Mouse (Mus musculus): Measurements from ENCODE around the gene Rcc2. TPM values are rescaled to one million over a fixed set of nuclear protein-coding genes. Genes with fewer than 3 reads are reported as not detected.

Gene Rcc2
- total RNA-seq, 2 experiments from 2014 or later: 30.3 to 50.8 TPM

DNA sequence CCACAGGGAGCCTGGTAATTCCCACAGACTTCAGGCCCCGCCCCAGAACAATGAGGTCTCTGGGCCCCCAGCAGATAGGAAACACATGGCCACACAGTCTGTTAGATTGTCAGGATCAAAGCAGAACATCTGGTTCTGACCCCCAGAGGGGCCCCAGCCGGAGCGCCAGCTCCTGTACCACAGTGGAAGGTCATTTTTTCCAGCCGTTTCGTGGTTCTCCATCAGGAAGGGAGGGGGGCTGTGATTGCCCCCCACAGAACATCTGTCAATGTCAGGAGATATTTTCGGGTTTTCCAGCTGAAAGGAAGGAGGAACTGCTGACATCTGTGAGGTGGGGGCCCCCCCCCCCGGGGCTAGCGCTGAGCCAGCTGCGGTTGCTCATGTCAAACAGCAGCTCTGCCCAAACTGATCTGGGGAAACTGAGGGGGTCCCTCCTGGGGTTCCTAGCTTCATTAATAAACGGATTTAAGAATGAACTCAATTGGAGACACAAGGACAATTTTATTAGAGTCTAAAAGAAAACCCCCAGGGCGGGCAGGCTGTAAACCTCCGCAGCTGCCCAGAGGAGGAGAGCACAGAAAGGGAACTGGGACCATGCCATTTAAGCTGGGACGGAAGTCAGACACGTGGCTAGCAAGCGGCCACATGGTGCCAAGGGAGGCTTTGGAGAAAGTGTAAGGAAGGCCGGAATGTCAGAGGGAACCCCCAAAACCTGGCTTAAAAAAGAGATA lies 16.0 kb upstream of the Rcc2 start:
- ATAC-seq (ENCODE audit: poor library complexity, severe bottlenecking): peak; percentile 77

DNA sequence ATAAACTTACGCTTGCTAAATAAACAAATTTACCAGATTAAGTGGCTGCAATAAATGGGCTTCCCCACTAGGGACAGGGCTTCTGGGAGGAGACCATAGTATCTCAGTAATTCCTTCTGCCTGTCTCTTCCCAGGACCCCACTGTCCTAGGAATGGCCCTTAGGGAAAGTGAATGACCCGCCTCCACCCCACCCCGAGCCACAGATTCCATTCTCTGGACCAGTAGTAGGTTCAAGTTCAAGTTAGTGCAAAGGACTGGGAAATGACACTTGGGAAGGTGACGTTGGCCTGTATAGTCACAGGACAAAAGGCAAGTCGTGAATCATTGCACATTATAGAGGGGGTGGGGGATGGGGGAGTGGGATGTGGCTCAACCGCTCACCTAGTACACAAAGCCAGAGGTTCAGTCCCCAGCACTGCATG lies 15.4 kb upstream of the Rcc2 start:
- ATAC-seq (ENCODE audit: poor library complexity, severe bottlenecking): peak; percentile 19; the same call in 1 of the 2 replicates

DNA sequence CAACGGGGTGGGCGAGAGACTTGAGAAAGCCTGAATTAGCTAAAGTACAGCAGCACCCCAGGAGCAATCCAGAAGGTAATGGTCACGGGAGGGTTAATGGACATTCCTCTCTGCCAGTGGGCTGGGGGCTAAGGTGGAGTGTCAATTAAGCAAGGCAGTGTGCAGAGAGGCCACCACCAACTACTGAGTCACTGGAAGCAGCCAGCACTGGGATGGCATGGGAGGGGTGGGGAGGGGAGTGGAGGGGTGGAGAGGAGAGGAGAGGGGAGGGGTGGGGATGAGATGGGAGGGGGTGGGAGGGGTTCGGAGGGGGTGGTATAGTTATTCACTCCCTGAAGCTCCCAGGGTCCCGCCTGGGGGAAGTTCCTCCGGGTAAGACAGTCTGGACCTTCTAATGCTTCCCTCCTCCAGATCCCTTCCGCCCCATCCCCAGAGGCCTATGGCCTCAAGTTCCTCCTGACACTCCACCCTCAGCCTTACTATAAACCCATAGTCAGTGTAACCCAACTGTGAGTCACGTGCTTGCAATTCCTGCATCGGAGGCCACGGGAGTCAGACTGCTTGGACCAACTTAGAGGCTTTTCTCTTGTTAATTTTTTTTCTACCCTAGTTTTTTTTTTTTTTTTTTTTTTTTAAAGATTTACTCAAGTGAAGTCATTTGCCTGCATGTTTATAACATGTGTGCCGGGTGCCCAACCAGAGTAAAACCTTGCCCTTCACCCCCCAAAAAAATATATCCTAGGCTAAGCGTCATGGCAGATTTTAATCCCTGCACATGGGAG lies 12.1 kb upstream of the Rcc2 start:
- peak; percentile 26; the same call in 1 of the 2 replicates for ATAC-seq (ENCODE audit: poor library complexity, severe bottlenecking)

DNA sequence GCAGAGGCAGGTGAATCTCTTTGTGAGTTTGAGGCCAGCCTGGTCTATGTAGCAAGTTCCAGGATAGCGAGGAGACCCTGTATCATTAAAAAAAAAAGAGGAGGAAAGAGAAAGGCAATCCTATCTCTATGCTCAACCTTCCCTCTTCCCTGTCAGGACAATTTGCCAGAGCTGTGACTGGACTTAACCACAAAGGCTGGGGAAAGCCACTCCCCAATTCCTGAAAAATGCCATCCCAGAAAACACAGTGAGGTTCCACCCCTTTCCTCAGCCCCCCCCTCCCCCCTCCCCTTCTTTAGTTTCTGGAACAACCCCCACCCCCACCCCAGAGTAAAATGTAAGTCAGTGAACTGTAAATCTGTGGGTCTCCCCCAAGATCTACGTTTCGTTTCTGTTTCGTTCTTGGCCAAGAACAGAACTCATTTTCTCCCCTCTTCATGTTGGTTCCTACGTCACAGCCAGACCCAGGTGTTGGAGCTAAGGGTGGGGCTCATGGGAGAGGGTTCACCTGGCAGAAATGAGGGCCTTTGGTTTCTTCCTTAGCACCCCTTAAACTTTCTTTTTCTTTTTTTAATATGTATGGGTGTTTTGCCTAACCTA lies 11.4 kb upstream of the Rcc2 start:
- ATAC-seq (ENCODE audit: poor library complexity, severe bottlenecking): no peak

DNA sequence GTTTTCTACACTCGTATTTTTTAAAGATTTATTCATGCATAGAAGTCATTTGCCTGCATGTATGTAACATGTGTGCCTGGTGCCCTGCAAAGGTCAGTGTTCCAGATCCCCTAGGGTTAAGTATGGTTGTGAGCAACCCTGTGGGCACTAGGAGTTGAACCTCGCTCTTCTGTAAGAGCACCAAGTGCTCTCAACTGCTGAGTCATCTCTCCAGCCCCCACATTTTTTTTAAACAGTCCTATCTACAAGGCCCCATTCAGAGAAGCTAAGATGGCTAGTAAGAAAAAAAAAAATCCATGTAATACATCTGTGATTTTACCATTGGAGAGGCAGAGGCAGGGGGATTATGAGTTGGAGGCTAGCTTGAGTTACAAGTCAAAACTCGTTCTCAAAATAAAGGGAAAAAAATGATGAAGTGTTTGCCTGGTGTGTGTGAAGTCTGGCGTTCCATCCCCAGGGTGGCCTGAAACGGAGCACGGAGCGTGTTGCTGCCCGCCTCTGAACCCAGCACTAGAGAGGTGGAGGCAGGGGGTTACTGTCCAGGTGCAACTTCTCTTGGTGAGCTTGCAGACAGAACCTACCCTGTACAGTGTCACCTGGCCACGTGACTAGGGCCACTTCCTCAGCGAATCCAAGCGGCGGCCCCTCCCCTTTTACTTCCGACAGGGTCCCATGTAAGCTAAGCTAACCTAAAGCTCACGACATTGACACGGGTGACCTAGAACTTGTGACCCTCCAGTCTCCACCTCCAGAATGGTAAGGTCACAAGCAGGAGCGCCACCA lies 10.3 kb upstream of the Rcc2 start:
- ATAC-seq (ENCODE audit: poor library complexity, severe bottlenecking): peak; percentile 64; the same call in 1 of the 2 replicates

DNA sequence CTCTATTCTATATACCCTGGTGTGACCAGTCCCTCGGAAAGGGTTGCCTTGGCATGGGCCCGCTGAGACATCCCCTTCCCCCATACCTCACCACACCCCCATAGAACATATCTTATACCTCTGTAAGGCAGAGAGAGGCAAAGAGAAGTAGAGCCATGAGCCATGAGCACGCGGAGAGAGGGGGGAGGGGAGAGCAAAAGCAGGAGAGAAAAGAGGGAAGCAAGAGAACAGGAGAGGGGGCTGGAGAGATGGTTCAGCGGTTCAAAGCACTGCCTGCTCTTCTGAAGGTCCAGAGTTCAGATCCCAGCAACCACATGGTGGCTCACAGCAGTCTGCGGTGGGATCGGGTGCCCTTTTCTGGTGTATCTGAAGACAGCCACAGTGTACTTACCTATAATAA lies 8.9 kb upstream of the Rcc2 start:
- ATAC-seq (ENCODE audit: poor library complexity, severe bottlenecking): no peak

DNA sequence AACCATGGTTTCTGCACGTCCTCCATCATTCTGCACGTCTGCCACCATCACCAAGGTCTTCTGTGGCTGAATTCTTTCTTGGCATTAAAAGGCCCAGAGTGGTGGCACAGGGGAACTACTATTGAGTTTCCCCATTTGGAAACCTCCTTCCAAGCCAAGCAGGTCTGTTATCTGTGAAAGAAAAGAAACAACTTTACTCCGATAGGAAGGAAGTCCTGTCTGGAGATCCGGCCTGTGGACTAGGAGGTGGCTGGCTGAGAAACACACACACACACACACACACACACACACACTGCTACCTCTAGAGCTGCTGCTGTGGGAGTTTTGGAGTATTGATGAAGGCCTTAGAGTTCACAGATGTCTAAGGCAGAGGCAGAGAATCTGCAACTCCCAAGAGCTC lies 6.8 kb upstream of the Rcc2 start:
- ATAC-seq (ENCODE audit: poor library complexity, severe bottlenecking): no peak

DNA sequence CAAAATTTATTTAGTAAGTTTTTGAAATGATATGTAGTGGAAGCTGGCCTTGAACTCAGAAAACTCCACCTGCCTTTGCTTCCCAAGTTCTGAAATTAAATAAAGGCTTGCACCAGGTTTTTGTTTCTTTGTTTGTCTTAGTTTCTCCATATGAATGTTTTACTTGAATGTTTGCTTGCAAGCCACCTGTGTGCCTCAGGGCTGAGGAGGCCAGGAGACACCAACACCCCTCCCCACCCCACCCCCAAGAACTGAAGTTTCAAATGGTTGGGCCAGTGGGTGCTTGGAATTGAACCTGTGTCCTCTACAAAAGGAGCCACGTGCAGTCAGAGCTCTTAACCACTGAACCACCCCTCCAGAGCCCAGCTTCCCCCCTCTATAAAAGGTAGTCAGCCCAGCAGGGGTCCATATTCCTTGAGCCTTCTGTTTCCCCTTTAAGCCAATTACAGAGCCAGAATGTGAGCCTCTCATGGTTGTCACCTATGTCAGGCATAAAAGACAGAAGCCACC lies 5.7 kb upstream of the Rcc2 start:
- ATAC-seq (ENCODE audit: poor library complexity, severe bottlenecking): no peak

DNA sequence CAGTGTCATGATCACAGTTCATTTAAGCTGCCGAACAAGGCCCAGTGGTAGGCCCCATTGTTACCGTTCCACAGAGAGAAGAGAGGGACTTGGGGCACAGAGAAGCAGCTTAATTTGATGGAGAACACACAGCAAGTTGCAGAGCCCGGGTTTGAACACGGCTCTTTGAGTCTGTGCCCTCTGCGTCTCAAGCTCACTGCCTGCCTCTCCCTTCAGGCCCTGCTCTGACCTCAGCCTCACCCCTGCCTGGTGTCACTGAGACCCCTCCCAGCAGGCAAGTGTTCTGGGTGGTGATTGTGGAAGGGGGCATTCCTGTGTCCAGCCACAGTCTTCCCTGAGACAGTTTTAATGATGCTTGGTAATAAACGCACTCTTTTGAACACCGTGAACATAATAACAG lies 5.2 kb upstream of the Rcc2 start:
- ATAC-seq (ENCODE audit: poor library complexity, severe bottlenecking): no peak

DNA sequence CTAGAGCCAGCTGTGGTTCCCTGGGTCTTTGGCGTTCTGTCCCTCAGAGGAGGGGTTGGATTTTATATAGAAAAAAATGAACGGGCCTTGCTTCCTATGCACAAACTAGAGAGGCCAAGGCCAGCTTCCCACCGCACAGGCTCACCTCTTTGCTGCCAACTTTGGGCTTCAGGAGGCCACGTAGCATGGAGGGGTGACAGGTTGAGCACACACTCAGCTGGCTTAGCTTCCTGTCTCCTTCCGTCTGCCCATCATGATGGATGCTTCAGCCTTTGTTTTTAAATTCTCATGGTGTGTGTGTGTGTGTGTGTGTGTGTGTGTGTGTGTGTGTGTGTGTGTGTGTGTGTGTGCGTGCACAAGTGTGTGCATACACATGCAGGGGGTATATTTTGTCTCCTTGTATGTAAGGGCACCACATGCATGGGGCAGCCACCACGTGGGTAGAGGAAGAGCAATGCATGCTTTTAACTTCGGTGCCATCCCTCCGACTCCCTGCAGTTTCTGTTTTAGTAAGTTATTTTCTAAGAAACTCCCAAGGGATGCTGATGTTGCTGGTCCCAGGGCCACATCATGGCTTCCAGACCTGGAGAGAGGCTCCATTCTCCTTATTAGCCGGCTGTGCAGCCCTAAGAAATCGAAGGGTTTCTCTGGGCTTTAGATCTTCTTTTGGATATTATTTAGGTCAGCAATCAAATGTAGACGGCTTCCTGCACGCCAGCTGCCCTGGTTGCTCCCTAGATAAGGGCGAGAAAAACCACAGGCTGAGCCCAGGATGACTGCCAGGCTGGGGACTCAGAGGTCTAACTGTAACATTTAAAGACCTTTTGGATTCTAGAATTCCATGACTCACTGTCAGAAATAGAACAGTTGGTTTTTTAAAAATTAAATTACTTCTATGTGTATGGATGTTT lies 4.4 kb upstream of the Rcc2 start:
- ATAC-seq (ENCODE audit: poor library complexity, severe bottlenecking): no peak

DNA sequence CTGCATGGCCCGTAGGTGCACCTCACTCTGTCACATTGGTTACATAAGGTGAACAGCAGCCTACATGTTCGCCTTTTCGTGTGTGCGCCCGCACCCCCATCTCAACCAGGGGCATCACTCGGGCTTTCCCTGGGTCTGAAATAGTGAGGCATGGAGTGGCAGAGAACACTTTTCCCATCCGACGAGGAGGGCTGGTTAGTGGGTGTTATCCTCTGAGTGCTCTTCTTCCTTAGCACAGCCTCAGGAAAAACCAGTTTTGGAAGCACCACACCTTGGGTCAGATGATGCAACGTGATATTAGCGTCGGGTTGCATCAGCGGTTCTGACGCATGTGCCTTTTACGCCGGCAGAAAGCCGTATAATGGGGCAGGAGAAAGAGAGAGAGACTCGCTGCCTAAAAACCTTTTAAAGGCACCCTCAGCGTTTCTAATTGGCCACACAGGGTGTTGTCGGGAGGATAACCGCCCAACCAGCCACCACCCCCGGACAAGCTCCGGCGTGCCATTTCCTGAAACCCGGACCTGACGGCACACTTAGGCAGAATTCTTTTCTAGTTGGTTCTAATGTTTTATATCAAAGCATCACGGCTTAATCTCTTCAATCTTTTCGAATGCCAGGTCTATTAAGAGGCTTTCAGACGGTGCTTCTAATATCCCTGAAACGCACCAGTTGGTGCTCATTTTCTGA lies 757 bp upstream of the Rcc2 start:
- ATAC-seq (ENCODE audit: poor library complexity, severe bottlenecking): peak; percentile 66

DNA sequence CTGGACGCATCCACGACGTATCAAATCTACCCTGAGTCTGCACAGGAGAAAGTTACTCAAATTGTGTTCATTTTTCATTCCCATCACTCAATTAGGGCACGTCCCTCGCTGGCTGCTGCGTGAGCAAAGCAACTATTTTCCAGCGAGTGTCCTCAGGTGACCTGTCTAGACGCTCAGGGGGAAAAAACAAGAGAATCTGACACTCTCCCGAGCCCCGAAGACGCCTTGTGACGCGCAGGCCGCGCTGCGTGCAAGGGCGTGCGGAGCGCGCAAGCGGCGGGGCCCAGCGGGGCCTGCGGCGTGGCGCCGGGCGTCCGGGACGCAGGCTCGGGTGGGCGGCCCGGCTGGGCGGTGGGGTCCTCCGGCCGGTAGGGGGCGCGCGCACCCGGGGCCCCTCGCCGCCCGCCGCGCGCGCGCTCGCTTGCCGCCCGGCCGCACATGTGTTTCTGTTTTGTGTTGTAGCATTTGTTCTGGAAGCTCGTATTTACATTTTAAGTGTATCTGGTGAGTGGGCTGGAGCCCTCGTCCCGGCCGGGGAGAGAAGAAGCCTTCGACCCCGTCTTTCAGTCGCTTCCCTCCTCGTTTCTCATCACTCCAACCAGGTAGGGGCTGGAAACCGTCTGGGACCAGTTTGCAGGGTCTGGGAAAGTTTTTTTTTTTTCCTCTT lies 841 bp downstream of the Rcc2 start:
- peak; percentile 63 for ATAC-seq (ENCODE audit: poor library complexity, severe bottlenecking)

DNA sequence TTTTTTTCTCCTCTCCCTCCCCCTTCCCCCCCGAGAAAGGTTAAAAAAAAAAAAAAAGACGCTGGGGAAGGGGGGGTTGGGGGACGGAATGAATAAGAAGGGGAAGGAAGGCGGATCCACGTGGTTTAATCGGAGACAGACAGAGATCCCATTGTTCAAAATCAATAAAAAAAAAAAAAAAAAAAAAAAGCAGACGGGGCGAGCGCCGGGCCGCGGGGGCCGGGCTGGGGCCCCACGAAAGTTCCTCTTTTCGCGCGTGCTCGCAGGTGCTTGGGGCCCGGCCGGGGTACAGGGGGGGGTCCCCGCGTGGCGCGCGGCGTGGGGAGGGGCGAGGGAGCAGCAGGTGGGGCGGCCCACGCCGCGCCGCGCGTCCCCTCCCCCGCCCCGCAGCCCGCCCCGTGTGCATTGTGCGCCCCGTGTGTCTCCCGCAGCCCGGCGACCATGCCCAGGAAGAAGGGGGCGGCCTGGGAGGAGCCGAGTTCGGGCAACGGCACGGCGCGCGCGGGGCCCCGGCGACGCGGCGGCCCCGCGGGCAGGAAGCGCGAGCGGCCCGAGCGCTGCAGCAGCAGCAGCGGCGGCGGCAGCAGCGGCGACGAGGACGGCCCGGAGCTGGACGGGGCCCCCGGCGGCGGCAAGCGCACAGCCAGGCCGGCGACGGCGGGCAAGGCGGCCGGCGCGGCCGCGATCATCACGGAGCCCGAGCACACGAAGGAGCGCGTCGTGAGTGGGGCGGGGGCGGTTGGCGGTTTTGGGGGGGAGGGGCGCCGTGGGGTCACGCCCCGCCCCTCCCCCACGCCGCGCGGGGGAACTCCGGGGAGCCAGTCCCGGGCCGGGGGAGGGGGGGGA lies 1.6 kb downstream of the Rcc2 start:
- peak; percentile 4; the same call in 1 of the 2 replicates for ATAC-seq (ENCODE audit: poor library complexity, severe bottlenecking)

DNA sequence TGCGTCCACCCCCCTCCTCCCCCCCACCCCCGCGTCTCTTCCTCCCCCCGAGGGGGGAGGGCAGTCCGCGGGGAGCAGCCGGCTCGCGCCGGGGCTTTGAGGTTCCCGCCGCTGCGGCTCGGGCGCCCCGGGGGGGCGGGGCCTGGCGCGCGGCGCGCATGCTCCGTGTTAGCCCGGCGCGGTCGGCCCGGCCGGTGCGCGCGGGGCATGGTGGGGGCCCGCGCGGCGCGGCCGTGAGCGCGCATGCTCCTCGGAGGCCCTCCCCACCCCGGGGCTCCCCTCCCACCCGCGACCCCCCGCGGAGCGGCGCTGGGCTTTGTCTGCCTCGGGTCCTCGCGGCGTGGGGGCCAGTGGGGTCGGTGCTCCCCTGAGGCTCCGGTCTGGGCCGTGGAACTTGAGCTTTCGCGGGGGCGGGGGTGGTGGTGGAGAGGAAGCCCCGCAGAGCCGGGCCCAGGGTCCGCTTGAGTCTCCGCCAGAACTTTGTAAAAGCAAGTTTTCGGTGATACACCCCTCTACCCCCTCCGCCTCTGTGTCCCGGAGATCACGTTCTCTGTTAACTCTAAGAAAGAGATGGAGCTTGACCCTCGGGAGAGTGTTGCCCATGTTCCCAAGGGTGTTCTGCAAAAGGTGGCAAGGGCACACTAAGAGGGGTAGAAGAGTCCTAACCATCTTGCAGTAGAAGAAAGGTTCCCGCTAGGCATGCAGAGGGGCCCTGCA lies 2.4 kb downstream of the Rcc2 start:
- peak; percentile 29 for ATAC-seq (ENCODE audit: poor library complexity, severe bottlenecking)

DNA sequence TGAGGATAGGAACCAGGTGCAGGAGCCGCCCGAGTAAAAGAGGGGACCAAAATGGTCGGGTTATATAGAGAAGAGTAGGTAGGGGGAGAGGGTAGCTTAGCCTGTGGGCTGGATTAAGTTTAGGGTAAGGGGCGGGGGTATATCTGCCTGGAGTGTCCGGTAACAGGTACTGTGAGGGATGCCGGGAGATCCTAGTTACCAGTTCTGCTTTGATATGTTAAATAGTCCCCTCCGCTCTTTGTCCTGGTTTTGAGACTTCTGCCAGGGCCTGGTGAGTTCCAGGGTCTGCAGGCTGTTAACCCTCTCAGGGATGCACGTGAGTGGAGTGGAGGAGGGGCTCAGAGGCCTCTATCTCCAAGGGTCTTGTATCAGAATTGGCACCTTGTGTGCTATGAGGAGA lies 3.3 kb downstream of the Rcc2 start:
- no peak for ATAC-seq (ENCODE audit: poor library complexity, severe bottlenecking)

DNA sequence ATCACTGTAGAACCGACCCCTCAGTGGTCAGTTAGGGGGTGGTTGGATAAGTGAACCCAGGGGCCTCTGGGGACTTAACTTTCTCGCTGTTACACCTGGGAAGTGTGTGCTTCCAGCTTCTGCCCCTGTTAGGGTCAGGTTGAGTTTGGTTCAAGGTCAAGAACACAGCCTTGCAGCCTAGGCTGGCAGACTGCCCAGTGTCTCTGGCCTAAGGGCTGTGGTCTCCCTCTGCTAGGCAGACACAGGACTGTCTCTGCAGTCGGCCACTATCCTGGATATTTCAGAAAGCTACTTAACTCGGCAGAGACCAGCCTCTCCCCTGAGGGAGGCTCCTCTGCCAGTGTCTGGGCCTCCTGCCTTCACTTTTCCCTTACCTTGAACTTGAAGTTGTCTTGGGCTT lies 3.8 kb downstream of the Rcc2 start:
- ATAC-seq (ENCODE audit: poor library complexity, severe bottlenecking): no peak

DNA sequence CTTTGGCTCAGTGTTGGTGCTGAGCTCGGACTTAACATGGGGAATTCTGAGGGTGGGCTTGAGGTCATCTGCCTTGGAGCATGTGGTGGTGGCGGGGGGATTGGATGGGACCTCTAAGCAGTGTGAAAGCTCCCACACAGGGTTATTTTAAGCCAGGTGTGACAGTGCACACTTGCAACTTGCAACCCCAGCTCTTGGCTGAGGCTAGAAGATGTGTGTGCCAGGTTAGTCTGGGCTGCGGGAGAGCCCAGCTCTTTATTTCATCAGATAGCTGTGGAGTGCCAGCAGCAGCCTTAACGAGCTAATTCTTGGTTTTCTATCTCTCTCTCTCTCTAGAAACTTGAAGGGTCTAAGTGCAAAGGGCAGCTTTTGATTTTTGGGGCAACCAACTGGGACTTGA lies 7.3 kb downstream of the Rcc2 start:
- ATAC-seq (ENCODE audit: poor library complexity, severe bottlenecking): no peak
